Mouse (Mus musculus) hindbrain, embryonic 14.5 days (tissue): Measurements from ENCODE around the gene Tmem273. TPM values are rescaled to one million over a fixed set of nuclear protein-coding genes. Genes with fewer than 3 reads are reported as not detected.

Experiments
- ATAC-seq: fragments of 200-750 bp; cut with Nextera tagmentation; 2 replicates; pipeline ENCODE4 v1.8.0; 2017; ENCODE audit warnings: moderate number of reproducible peaks, mild to moderate bottlenecking, moderate TSS enrichment, moderate library complexity; ENCODE audit not compliant: low FRiP score
- DNase-seq: peaks from one replicate; pipeline ENCODE4 v3.0.0-alpha.2; 2015; ENCODE audit warnings: low spot score
- H3K27ac ChIP-seq: fragments of 300-500 bp; sonication (generic); 2 replicates; pipeline ENCODE4 v1.5.1; 2014; ENCODE audit warnings: mild to moderate bottlenecking, moderate library complexity
- H3K27me3 ChIP-seq: fragments of 300-500 bp; sonication (generic); 2 replicates; pipeline ENCODE4 v1.6.1; 2014; ENCODE audit warnings: mild to moderate bottlenecking, low read length, mixed read lengths; ENCODE audit not compliant: control insufficient read depth, insufficient read depth
- H3K36me3 ChIP-seq: fragments of 300-500 bp; sonication (generic); replicated peaks from 2 replicates; pipeline ENCODE4 v1.6.1; 2014; ENCODE audit not compliant: control insufficient read depth, insufficient read depth
- H3K4me1 ChIP-seq: fragments of 300-500 bp; sonication (generic); replicated peaks from 2 replicates; pipeline ENCODE4 v1.6.1; 2014; ENCODE audit warnings: antibody characterized with exemption, low read length, mixed read lengths; ENCODE audit not compliant: control insufficient read depth, insufficient read depth
- H3K4me2 ChIP-seq: fragments of 300-500 bp; sonication (generic); replicated peaks from 2 replicates; pipeline ENCODE4 v1.6.1; 2014; ENCODE audit warnings: mild to moderate bottlenecking, moderate library complexity
- H3K4me3 ChIP-seq: fragments of 300-500 bp; sonication (generic); replicated peaks from 2 replicates; pipeline ENCODE4 v1.5.1; 2014; ENCODE audit warnings: mild to moderate bottlenecking, low read length
- H3K9ac ChIP-seq: fragments of 300-500 bp; sonication (generic); 2 replicates; pipeline ENCODE4 v1.6.1; 2014
- H3K9me3 ChIP-seq: fragments of 300-500 bp; sonication (generic); 2 replicates; pipeline ENCODE4 v1.6.1; 2016; ENCODE audit warnings: low read length; ENCODE audit not compliant: control insufficient read depth
- WGBS: fragments of 180-500 bp; shearing (Covaris S2); extraction: QIAGEN DNeasy Blood & Tissue Kit; methylation state at CpG from one replicate; pipeline ENCODE4 v1.1.7; 2014; 5-methylcytosine and 5-hydroxymethylcytosine counted together
- polyA plus RNA-seq: library from polyadenylated mRNA; unstranded; fragments of >200 nt; fragmentation: Nextera tagmentation; extraction: Ambion mirVana; gene quantifications from 2 replicates; pipeline ENCODE4 v1.2.1, GENCODE M21; 2014

The Tmem273 gene
- polyA plus RNA-seq: 0.86 and 0.97 TPM in 2 replicates

DNA sequence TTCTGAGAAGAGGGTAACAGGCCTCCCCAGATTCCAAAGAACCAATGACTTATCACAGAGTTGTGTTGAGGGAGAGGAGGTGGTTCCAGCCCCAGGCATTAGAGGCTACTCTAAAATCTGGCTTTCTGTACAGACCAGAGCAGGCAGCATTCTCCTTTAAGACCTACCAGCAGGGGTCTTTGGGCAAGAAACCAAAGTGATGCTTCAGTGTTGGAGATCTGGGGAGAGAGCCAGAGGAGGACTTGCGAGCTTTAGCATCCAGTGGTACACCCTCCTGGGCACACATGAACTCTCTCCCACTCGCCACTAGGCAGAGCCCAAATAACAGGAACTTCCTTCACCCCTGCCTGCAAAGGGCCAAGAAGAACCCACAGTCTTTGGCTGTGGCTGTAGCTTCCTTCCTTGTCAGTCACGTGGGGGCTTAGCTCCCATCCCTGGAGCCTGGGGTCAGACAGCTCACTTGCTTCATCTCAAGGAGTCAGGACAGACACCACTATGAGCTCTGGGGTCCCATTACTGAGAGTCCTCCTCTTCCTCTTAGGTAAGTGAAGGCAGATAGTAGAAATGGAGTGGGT is at the start of gene Tmem273:
Gene Tmem273 (plus strand): TSS at position 408 of the 575 bp plus-strand sequence.
- ATAC-seq (no peak), DNase-seq (no peak)
- H3K4me2 ChIP-seq: no peak within 1 kb of the TSS
- no peaks in the 10 kb centered on the region for H3K9me3 ChIP-seq
- 73% methylated on average over 3 of the region's 3 CpGs for WGBS
- no peak within 1 kb of the TSS for H3K9ac ChIP-seq
- H3K4me3 ChIP-seq: no peak within 1 kb of the TSS
- no peaks in the 10 kb centered on the region for H3K4me1 ChIP-seq
- H3K36me3 ChIP-seq: no peaks in the 10 kb centered on the region
- H3K27ac ChIP-seq: no peak within 1 kb of the TSS
- no peaks in the 10 kb centered on the region for H3K27me3 ChIP-seq

DNA sequence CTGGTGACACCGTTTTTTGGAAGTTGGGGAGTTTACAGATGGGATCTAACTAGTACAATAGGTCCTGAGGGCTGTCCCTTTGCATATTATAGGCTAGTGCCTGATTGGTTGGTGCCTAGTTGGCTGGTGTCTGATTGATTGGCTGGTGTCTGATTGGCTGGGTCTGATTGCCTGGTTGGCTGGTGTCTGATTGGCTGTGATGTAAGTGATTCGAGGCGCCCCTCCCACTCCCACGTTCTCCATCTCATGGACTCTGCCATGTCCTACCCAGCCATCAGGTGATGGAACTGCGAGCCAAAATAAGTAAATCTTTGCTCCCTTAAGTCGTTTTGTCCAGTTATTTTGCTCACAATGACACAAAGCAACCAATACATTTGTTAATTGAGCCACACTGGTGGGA is 49.2 kb upstream of the Tmem273 start:
- no peaks in the 10 kb centered on the region for H3K36me3 ChIP-seq
- 84% methylated on average over 6 of the region's 6 CpGs for WGBS
- no peaks in the 10 kb centered on the region for H3K27me3 ChIP-seq
- H3K4me3 ChIP-seq: no peak overlapping the region
- ATAC-seq: no peak
- DNase-seq: no peak
- no peak overlapping the region for H3K9ac ChIP-seq
- H3K4me1 ChIP-seq: no peaks in the 10 kb centered on the region
- peaks cover 11% of the 10 kb centered on the region for H3K9me3 ChIP-seq
- no peak overlapping the region for H3K4me2 ChIP-seq
- no peak overlapping the region for H3K27ac ChIP-seq

DNA sequence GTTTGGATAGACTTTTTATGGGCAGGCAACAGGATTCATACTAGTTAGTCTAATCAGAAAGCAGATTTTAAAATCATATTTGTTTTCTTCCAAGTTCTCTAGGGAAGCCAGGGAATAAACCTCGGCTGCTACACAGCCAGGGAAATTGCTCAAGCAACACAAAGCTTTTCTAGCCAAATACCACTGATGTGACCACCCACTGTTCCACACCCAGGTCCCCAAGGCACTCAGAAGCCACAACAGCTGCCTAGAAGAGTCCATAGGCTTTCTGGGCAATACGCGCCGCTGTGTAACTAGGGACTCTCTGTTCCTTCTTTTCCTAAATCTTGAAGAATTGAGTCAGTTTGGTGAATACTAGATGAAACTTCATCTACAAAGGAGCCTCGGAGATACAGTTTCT is 47.2 kb upstream of the Tmem273 start:
- Histone ChIP-seq H3K4me1 (no peaks in the 10 kb centered on the region), H3K27me3 (no peaks in the 10 kb centered on the region), H3K27ac (no peak overlapping the region), H3K9ac (no peak overlapping the region), H3K4me3 (no peak overlapping the region), H3K36me3 (no peaks in the 10 kb centered on the region), H3K4me2 (no peak overlapping the region), H3K9me3 (peaks cover 8% of the 10 kb centered on the region)
- 87% methylated on average over 5 of the region's 5 CpGs for WGBS
- ATAC-seq: no peak
- no peak for DNase-seq

DNA sequence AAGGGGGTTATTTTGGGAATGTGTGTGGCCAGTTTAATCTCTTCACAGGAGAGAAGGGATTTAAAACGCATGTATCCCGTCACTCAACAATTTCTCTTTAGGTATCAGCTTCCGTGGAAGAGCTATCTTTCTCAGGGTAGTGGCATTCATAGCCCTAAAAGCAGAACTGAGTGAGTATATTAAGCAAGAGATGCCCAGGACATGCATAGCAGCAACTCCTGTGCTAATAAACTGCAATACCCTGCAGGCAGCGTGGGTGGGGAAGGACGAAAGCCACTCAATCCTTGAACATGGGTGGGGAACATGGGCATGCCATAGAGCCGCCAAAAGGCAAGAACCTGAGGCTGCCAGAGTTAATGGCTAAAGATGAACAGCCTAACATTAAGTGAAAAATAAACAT is 37.2 kb upstream of the Tmem273 start:
- no peaks in the 10 kb centered on the region for H3K9me3 ChIP-seq
- 84% methylated on average over 6 of the region's 6 CpGs for WGBS
- H3K27ac ChIP-seq: no peak overlapping the region
- H3K27me3 ChIP-seq: no peaks in the 10 kb centered on the region
- H3K9ac ChIP-seq: no peak overlapping the region
- H3K36me3 ChIP-seq: no peaks in the 10 kb centered on the region
- no peaks in the 10 kb centered on the region for H3K4me1 ChIP-seq
- no peak overlapping the region for H3K4me3 ChIP-seq
- ATAC-seq (no peak), DNase-seq (no peak)
- H3K4me2 ChIP-seq: no peak overlapping the region

DNA sequence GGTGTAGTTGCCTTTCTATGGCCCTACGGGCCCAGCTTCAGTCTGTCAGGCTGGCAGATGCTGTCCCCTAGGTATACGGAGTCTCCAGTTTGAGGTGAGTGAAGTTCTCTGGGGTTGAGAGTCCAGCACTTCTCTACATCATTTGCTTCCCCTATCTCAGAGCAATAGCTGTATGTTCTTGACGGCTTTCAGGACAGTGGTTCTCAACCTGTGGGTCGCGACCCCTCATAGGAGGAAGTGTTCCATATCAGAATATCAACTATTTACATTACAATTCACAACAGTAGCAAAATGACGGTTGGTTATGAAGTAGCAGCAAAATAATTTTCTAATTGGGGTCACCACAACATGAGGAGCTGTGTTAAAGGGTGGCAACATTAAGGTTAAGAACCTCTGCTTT is 35.0 kb upstream of the Tmem273 start:
- DNase-seq (no peak), ATAC-seq (no peak)
- Histone ChIP-seq H3K4me3 (no peak overlapping the region), H3K36me3 (no peaks in the 10 kb centered on the region), H3K9me3 (no peaks in the 10 kb centered on the region), H3K4me2 (no peak overlapping the region), H3K27ac (no peak overlapping the region), H3K4me1 (no peaks in the 10 kb centered on the region), H3K9ac (no peak overlapping the region), H3K27me3 (no peaks in the 10 kb centered on the region)
- WGBS: 92% methylated on average over 6 of the region's 6 CpGs

DNA sequence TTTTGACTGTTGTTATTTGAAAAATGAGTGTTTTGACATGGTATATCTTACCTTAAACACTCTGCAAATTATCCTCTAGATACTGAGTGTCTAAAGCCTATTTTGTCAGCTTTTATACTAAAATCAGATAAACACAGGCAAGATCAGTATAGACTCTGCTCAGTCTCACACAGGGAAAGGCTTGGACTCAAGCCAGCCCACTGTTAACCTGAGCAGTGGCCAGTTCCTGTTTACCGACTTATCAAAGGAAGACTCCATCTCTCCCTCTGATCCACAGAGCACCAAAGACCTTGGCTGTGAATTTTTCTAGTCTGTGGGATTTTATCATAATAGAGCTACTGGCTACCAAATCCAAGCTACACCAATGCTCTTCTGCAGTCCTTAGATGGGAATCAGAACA is 31.5 kb upstream of the Tmem273 start:
- Histone ChIP-seq H3K36me3 (no peaks in the 10 kb centered on the region), H3K4me1 (no peaks in the 10 kb centered on the region), H3K9me3 (no peaks in the 10 kb centered on the region), H3K27me3 (no peaks in the 10 kb centered on the region), H3K4me3 (no peak overlapping the region), H3K4me2 (no peak overlapping the region), H3K27ac (no peak overlapping the region), H3K9ac (no peak overlapping the region)
- ATAC-seq (no peak), DNase-seq (no peak)
- WGBS: 82% methylated on average over 1 of the region's 1 CpGs

DNA sequence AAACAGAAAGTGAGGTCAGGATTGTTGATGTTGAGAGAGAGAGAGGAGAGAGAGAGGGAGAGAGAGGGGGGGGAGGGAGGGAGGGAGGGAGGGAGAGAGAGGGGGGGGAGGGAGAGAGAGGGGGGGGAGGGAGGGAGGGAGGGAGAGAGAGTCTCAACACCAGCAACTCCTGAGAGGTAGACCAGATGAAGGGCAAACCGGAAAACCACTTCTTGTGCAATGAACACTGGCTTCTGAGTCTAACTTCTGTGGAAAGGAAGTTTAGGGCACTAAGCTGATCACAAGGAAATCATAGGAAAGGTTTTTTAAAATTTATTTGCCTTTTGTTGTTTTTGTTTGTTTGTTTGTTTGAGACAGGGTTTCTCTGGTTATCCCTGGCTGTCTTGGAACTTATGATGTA is 23.6 kb upstream of the Tmem273 start:
- Histone ChIP-seq H3K4me2 (no peak overlapping the region), H3K9me3 (no peaks in the 10 kb centered on the region), H3K4me3 (no peak overlapping the region), H3K4me1 (no peaks in the 10 kb centered on the region), H3K27me3 (no peaks in the 10 kb centered on the region), H3K36me3 (no peaks in the 10 kb centered on the region), H3K27ac (no peak overlapping the region), H3K9ac (no peak overlapping the region)
- no peak for ATAC-seq
- no peak for DNase-seq
- WGBS: 94% methylated on average over 1 of the region's 1 CpGs

DNA sequence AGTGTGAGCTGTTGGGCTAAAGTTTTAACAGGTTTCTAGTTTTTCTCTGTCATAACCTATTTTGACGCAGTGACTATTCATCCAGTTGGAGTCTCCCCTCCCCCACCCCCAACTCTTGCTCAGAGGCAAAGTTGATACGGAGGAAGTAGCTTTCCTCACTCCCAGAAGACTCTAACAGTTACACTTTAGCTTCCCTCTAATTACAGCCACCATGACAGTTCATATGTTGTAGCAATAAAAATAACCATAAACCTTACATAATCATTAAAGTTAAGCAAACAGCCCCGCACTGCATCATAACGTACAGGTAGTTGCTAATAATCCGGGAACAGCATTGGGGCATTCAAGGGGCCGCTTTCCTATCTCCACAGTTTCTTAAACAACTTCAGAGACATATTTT is 15.2 kb upstream of the Tmem273 start:
- Histone ChIP-seq H3K4me1 (no peaks in the 10 kb centered on the region), H3K9me3 (no peaks in the 10 kb centered on the region), H3K27me3 (no peaks in the 10 kb centered on the region), H3K27ac (no peak overlapping the region), H3K36me3 (no peaks in the 10 kb centered on the region), H3K9ac (no peak overlapping the region), H3K4me3 (no peak overlapping the region), H3K4me2 (no peak overlapping the region)
- WGBS: 79% methylated on average over 6 of the region's 6 CpGs
- no peak for ATAC-seq
- DNase-seq: no peak

DNA sequence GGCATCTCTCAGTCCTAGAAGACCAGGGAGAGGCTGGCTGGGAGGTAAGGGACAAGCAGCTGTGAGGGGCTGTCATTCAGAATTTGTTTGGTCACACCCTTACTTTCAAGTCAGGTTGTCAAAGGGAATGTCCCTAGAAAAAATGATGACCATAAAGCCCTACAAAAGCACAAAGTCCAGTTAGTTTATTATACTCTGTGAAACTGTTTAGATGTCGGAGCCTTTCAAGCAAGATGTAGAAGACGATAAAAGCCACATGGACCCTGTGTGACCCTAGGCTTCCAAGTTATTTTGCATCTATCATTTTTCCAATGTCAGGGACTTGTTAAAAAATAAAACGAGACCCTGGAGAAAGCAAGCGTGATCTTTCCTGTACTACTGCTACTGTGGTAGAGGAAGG is 13.7 kb upstream of the Tmem273 start:
- WGBS: 93% methylated on average over 4 of the region's 4 CpGs
- Histone ChIP-seq H3K4me3 (no peak overlapping the region), H3K4me2 (no peak overlapping the region), H3K27me3 (no peaks in the 10 kb centered on the region), H3K36me3 (no peaks in the 10 kb centered on the region), H3K9ac (no peak overlapping the region), H3K27ac (no peak overlapping the region), H3K9me3 (no peaks in the 10 kb centered on the region), H3K4me1 (no peaks in the 10 kb centered on the region)
- no peak for DNase-seq
- ATAC-seq: no peak

DNA sequence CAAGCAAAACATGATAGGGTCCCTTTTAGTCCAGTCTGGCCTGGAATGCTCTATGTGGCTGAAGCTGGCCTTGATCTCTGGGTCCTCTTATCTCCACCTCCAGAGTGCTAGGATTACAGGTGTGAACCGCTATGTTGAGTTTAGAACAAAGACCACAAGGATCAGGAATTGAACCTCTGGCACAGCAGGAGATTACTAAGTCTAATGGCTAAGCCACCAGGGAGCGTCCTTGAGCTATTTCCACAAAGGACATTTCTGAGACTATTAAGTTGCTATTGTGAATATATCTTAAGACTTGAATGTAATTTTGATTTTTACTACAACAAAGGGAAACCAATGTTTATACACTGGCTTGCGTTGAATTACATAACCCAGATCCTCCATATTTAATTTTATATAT is 13.0 kb upstream of the Tmem273 start:
- no peaks in the 10 kb centered on the region for H3K27me3 ChIP-seq
- no peak overlapping the region for H3K27ac ChIP-seq
- no peaks in the 10 kb centered on the region for H3K36me3 ChIP-seq
- 57% methylated on average over 3 of the region's 3 CpGs for WGBS
- H3K9me3 ChIP-seq: no peaks in the 10 kb centered on the region
- H3K4me3 ChIP-seq: no peak overlapping the region
- H3K4me2 ChIP-seq: no peak overlapping the region
- no peaks in the 10 kb centered on the region for H3K4me1 ChIP-seq
- ATAC-seq: no peak
- peak; percentile 36 for DNase-seq
- H3K9ac ChIP-seq: no peak overlapping the region
